Mouse (Mus musculus) mouse trophoblast stem cell (cell line): Measurements from ENCODE around the gene Strn3.
"Not testable (repeated sequence)": the region's sequence is repeated elsewhere in the genome, so short reads cannot be mapped to it uniquely, and the experiment has no call there.

Experiments
- in situ Hi-C, 2 experiments: fragments of 300-500 bp; cut with MseI, MboI; formaldehyde crosslinking; loops; 2 replicates in 1 of 2; 3 replicates in 1 of 2; pipeline ENCODE4 v1.15.1; 2025

Gene Strn3

GRCm38 (mm10) chr12:51620572-51620971 is 71.1 kb downstream of the Strn3 start:
- in situ Hi-C loops, result no loop called here

- in situ Hi-C loops, result no loop called here
These were observed 79.3 kb downstream of the Strn3 start for GRCm38 (mm10) chr12:51612361-51612760.

- in situ Hi-C loops, result no loop called here
These were observed 85.6 kb downstream of the Strn3 start for GRCm38 (mm10) chr12:51606138-51606537.

GRCm38 (mm10) chr12:51603306-51603705 is 88.4 kb downstream of the Strn3 start:
- in situ Hi-C loops, result no loop called here

- in situ Hi-C loops, result no loop called here
These were observed 97.6 kb downstream of the Strn3 start for GRCm38 (mm10) chr12:51594030-51594470.

GRCm38 (mm10) chr12:51593229-51594029 is 98.3 kb downstream of the Strn3 start, which contains the start of gene Coch:
TSS of gene Coch (plus strand) at chr12:51593341.
- in situ Hi-C loops, result no loop called here

- in situ Hi-C loops, result no loop called here
These were observed 98.8 kb downstream of the Strn3 start for GRCm38 (mm10) chr12:51592888-51593228.

GRCm38 (mm10) chr12:51591921-51592320 is 99.8 kb downstream of the Strn3 start:
- in situ Hi-C loops, result no loop called here

- in situ Hi-C loops, result no loop called here
These were observed 102.4 kb downstream of the Strn3 start for GRCm38 (mm10) chr12:51589263-51589662.

GRCm38 (mm10) chr12:51577816-51578215 is 113.9 kb downstream of the Strn3 start:
- in situ Hi-C loops, result not testable (repeated sequence)

- in situ Hi-C loops, result no loop called here
These were observed 119.0 kb downstream of the Strn3 start for GRCm38 (mm10) chr12:51572651-51573050.

GRCm38 (mm10) chr12:51569944-51570343 is 121.8 kb downstream of the Strn3 start:
- in situ Hi-C loops, result no loop called here

- in situ Hi-C loops, result no loop called here
These were observed 122.2 kb downstream of the Strn3 start for GRCm38 (mm10) chr12:51569472-51569871.

GRCm38 (mm10) chr12:51567225-51567624 is 124.5 kb downstream of the Strn3 start:
- in situ Hi-C loops, result no loop called here

GRCm38 (mm10) chr12:51561416-51561815 is 130.3 kb downstream of the Strn3 start:
- in situ Hi-C loops, result no loop called here
